Mouse (Mus musculus) limb, embryonic 11.5 days (tissue): ENCODE data around the gene Ptbp3. TPM values are rescaled to one million over a fixed set of nuclear protein-coding genes. Genes with fewer than 3 reads are reported as not detected.
A peak's percentile ranks its signal among the peaks of the same experiment; 100 is the strongest.

Source experiments
- ATAC-seq: fragments of 200-750 bp; cut with Nextera tagmentation; 2 replicates; pipeline ENCODE4 v1.8.0; 2017; ENCODE audit warnings: low read depth; ENCODE audit not compliant: insufficient number of reproducible peaks, low FRiP score, low TSS enrichment
- DNase-seq: peaks from one replicate; pipeline ENCODE4 v3.0.0-alpha.2; 2015; ENCODE audit warnings: low spot score
- H3K27ac ChIP-seq: fragments of 300-500 bp; sonication (generic); replicated peaks from 2 replicates; pipeline ENCODE4 v1.5.1; 2014; ENCODE audit warnings: low read depth, mild to moderate bottlenecking, low read length
- H3K27me3 ChIP-seq: fragments of 300-500 bp; sonication (generic); 2 replicates; pipeline ENCODE4 v1.6.1; 2014; ENCODE audit warnings: mild to moderate bottlenecking, low read length, mixed read lengths; ENCODE audit not compliant: control insufficient read depth, insufficient read depth
- H3K36me3 ChIP-seq: fragments of 300-500 bp; sonication (generic); 2 replicates; pipeline ENCODE4 v1.6.1; 2014; ENCODE audit warnings: mild to moderate bottlenecking, low read length, moderate library complexity, mixed read lengths; ENCODE audit not compliant: control insufficient read depth, insufficient read depth
- H3K4me1 ChIP-seq: fragments of 300-500 bp; sonication (generic); 2 replicates; pipeline ENCODE4 v1.6.1; 2014; ENCODE audit warnings: low read length, mixed read lengths; ENCODE audit not compliant: control insufficient read depth, insufficient read depth
- H3K4me2 ChIP-seq: fragments of 300-500 bp; sonication (generic); 2 replicates; pipeline ENCODE4 v1.6.1; 2014; ENCODE audit warnings: low read depth, mild to moderate bottlenecking, moderate library complexity; ENCODE audit not compliant: severe bottlenecking
- H3K4me3 ChIP-seq: fragments of 300-500 bp; sonication (generic); 2 replicates; pipeline ENCODE4 v1.5.1; 2014; ENCODE audit warnings: low read depth, low read length
- H3K9ac ChIP-seq: fragments of 300-500 bp; sonication (generic); 2 replicates; pipeline ENCODE4 v1.6.1; 2014; ENCODE audit warnings: mild to moderate bottlenecking, low read length
- H3K9me3 ChIP-seq: fragments of 300-500 bp; sonication (generic); 2 replicates; pipeline ENCODE4 v1.6.1; 2016; ENCODE audit warnings: low read length; ENCODE audit not compliant: control insufficient read depth
- WGBS: fragments of 180-500 bp; shearing (Covaris S2); extraction: QIAGEN DNeasy Blood & Tissue Kit; methylation state at CpG from one replicate; pipeline ENCODE4 v1.1.7; 2014; 5-methylcytosine and 5-hydroxymethylcytosine counted together
- polyA plus RNA-seq: library from polyadenylated mRNA; unstranded; fragments of >200 nt; fragmentation: Nextera tagmentation; extraction: Ambion mirVana; gene quantifications from 2 replicates; pipeline ENCODE4 v1.2.1, GENCODE M21; 2014

Gene Ptbp3
- polyA plus RNA-seq, 1 experiment from 2014 or later, result 47.7 TPM

- Histone ChIP-seq H3K4me2 (peak overlapping the region; percentile 60), H3K27me3 (no peaks in the 10 kb centered on the region), H3K4me1 (no peaks in the 10 kb centered on the region), H3K4me3 (peak overlapping the region; percentile 89), H3K36me3 (no peaks in the 10 kb centered on the region), H3K9ac (peak overlapping the region; percentile 92), H3K27ac (peak overlapping the region; percentile 86), H3K9me3 (no peaks in the 10 kb centered on the region)
- peak; percentile 75 for DNase-seq
- under 1% methylated on average over 72 of the region's 83 CpGs for WGBS
- peak; percentile 74 for ATAC-seq
Observed at GRCm38 (mm10) chr4:59548560-59549174, 497 bp downstream of the Ptbp3 start.

DNA sequence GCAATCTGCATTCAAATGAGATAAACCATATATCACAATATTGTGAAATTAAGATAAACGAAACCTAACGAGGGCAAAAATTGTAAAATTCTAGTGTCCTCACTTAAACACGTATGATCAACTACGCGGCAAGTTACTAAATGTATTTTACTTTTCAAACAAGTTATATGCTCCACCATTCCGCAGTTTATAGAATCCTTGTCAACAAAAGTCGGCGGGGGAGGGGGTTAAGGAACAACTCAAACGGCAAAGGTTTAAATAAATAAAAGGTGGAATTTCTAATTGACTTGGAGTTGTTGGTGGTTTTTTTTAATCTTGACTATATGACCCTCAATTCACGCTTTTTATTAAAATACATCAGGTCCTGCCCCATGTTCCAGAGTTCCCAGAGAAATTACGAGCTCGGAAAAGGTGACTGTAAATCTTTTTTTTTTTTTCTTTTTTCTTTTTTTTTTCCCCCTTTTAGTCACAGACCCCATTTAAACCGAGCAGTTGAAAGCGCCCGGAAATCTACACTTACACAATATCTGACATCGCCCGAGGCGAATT, 1.1 kb downstream of the Ptbp3 start:
- H3K4me3 ChIP-seq, result peak overlapping the region; percentile 89
- no peaks in the 10 kb centered on the region for H3K36me3 ChIP-seq
- 4% methylated on average over 18 of the region's 18 CpGs for WGBS
- H3K27ac ChIP-seq, result no peak overlapping the region
- ATAC-seq (no peak), DNase-seq (no peak)
- no peaks in the 10 kb centered on the region for H3K4me1 ChIP-seq
- H3K4me2 ChIP-seq, result peak overlapping the region; percentile 60
- no peaks in the 10 kb centered on the region for H3K9me3 ChIP-seq
- H3K9ac ChIP-seq, result peak overlapping the region; percentile 92
- H3K27me3 ChIP-seq, result no peaks in the 10 kb centered on the region

GRCm38 (mm10) chr4:59547136-59547889, 1.9 kb downstream of the Ptbp3 start:
- H3K4me3 ChIP-seq, result peak overlapping the region; percentile 89
- no peak overlapping the region for H3K27ac ChIP-seq
- no peak overlapping the region for H3K9ac ChIP-seq

GRCm38 (mm10) chr4:59546285-59547071, 2.7 kb downstream of the Ptbp3 start:
- Histone ChIP-seq H3K27ac (no peak overlapping the region), H3K4me1 (no peaks in the 10 kb centered on the region), H3K27me3 (no peaks in the 10 kb centered on the region), H3K4me3 (no peak overlapping the region), H3K9me3 (no peaks in the 10 kb centered on the region), H3K9ac (no peak overlapping the region), H3K36me3 (no peaks in the 10 kb centered on the region), H3K4me2 (no peak overlapping the region)
- DNase-seq (no peak), ATAC-seq (no peak)
- WGBS, result 64% methylated on average over 7 of the region's 7 CpGs

More at GRCm38 (mm10) chr4:59547136-59547889, 1.9 kb downstream of the Ptbp3 start:
- peak overlapping the region; percentile 60 for H3K4me2 ChIP-seq
- WGBS, result 23% methylated on average over 11 of the region's 11 CpGs
- no peaks in the 10 kb centered on the region for H3K4me1 ChIP-seq
- H3K9me3 ChIP-seq, result no peaks in the 10 kb centered on the region
- no peaks in the 10 kb centered on the region for H3K36me3 ChIP-seq
- no peaks in the 10 kb centered on the region for H3K27me3 ChIP-seq
- DNase-seq, result peak; percentile 30
- ATAC-seq, result no peak

- DNase-seq (no peak), ATAC-seq (no peak)
- H3K9ac ChIP-seq, result no peak overlapping the region
- H3K4me3 ChIP-seq, result no peak overlapping the region
- H3K36me3 ChIP-seq, result no peaks in the 10 kb centered on the region
- H3K4me1 ChIP-seq, result no peaks in the 10 kb centered on the region
- H3K27me3 ChIP-seq, result no peaks in the 10 kb centered on the region
- H3K4me2 ChIP-seq, result no peak overlapping the region
- 85% methylated on average over 2 of the region's 2 CpGs for WGBS
- no peaks in the 10 kb centered on the region for H3K9me3 ChIP-seq
- H3K27ac ChIP-seq, result no peak overlapping the region
Observed at GRCm38 (mm10) chr4:59544654-59545053, 4.5 kb downstream of the Ptbp3 start.

DNA sequence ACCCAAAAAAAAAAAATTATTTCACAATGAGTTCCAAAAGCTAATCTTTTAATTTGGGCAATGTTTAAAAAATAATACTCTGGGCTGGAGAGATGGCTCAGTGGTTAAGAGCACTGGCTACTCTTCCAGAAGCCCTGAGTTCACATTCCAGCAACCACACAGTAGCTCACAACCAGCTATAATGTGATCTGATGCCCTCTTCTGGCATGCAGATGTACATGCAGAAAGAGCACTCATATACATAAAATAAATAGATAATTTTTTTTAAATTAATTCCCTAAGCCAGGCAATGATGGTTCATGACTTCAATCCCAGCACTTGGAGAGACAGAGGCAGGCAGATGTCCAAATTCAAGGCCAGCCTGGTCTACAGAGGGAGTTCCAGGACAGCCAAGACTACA, 6.2 kb downstream of the Ptbp3 start:
- Histone ChIP-seq H3K4me1 (no peaks in the 10 kb centered on the region), H3K27me3 (no peaks in the 10 kb centered on the region), H3K4me2 (no peak overlapping the region), H3K36me3 (no peaks in the 10 kb centered on the region), H3K4me3 (no peak overlapping the region), H3K27ac (no peak overlapping the region), H3K9me3 (no peaks in the 10 kb centered on the region), H3K9ac (no peak overlapping the region)
- DNase-seq, result no peak
- no peak for ATAC-seq

DNA sequence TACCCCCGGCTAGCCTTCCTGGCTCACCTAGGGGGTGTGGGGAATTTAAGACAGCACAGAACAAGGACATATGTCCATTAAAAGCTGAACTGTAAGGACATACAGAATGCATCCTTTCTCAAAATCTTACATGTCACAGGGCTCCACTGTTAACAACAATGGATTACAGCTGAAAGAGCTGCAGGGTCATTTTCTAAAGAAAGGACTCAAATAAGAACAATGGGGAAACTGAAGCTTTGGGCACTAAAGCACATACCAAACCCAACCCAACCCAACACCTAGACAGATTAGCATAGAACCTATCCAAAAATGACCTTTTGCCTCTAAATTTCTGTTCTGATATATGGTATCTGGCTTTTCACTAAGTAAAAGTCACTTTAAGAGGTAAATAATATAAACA, 12.9 kb downstream of the Ptbp3 start:
- H3K27ac ChIP-seq, result no peak overlapping the region
- H3K9ac ChIP-seq, result no peak overlapping the region
- ATAC-seq, result no peak
- H3K27me3 ChIP-seq, result no peaks in the 10 kb centered on the region
- DNase-seq, result no peak
- no peak overlapping the region for H3K4me3 ChIP-seq
- H3K9me3 ChIP-seq, result no peaks in the 10 kb centered on the region
- no peaks in the 10 kb centered on the region for H3K36me3 ChIP-seq
- WGBS, result 95% methylated on average over 1 of the region's 1 CpGs
- H3K4me1 ChIP-seq, result no peaks in the 10 kb centered on the region
- H3K4me2 ChIP-seq, result no peak overlapping the region

GRCm38 (mm10) chr4:59535624-59536023, 13.5 kb downstream of the Ptbp3 start:
- no peaks in the 10 kb centered on the region for H3K4me1 ChIP-seq
- no peaks in the 10 kb centered on the region for H3K27me3 ChIP-seq
- DNase-seq (no peak), ATAC-seq (no peak)
- H3K27ac ChIP-seq, result no peak overlapping the region
- no peaks in the 10 kb centered on the region for H3K36me3 ChIP-seq
- no peak overlapping the region for H3K4me2 ChIP-seq
- no peaks in the 10 kb centered on the region for H3K9me3 ChIP-seq
- no peak overlapping the region for H3K4me3 ChIP-seq
- no peak overlapping the region for H3K9ac ChIP-seq
